Mouse (Mus musculus) heart, adult 2 months (tissue): ENCODE measurements around the gene Lrrc8c.
"Not testable (repeated sequence)": the region's sequence is repeated elsewhere in the genome, so short reads cannot be mapped to it uniquely, and the experiment has no call there.

ENCODE experiments used
- CTCF ChIP-seq: fragments of 200-600 bp; IDR thresholded peaks from 2 replicates; pipeline ENCODE4 v1.8.1; 2022; ENCODE audit warnings: antibody characterized with exemption, mild to moderate bottlenecking, moderate library complexity
- EP300 ChIP-seq: fragments of 200-500 bp; IDR thresholded peaks from 2 replicates; pipeline ENCODE4 v1.6.1; 2011; ENCODE audit warnings: low read depth, low read length, control low read depth; ENCODE audit not compliant: insufficient read depth
- POLR2A ChIP-seq: fragments of 200-500 bp; IDR thresholded peaks from 2 replicates; pipeline ENCODE4 v1.6.1; 2011; ENCODE audit warnings: mild to moderate bottlenecking, low read depth, low read length, control low read depth; ENCODE audit not compliant: insufficient read depth

GRCm38 (mm10) chr5:105638266-105638665 is 119.1 kb downstream of the Lrrc8c start:
- TF ChIP-seq POLR2A, CTCF, EP300: not testable (repeated sequence)
